Mouse (Mus musculus) cerebellum, adult 2 months (tissue): ENCODE results near the gene Bcr. TPM values are rescaled to one million over a fixed set of nuclear protein-coding genes. Genes with fewer than 3 reads are reported as not detected.

Experiments used
- DNase-seq, 2 experiments: peaks; one replicate each; pipeline ENCODE4 v3.0.0; 2021
- H3K27ac ChIP-seq: fragments of 200-500 bp; 2 replicates; pipeline ENCODE4 v1.5.1; 2012; ENCODE audit warnings: low read length, control low read depth, inconsistent platforms; ENCODE audit not compliant: insufficient read depth
- H3K27me3 ChIP-seq: fragments of 200-500 bp; 2 replicates; pipeline ENCODE4 v1.6.1; 2012; ENCODE audit warnings: inconsistent platforms, mild to moderate bottlenecking, low read length, moderate library complexity; ENCODE audit not compliant: control insufficient read depth, insufficient read depth
- H3K4me1 ChIP-seq: fragments of 200-500 bp; 2 replicates; pipeline ENCODE4 v1.6.1; 2011; ENCODE audit warnings: low read length; ENCODE audit not compliant: control insufficient read depth, insufficient read depth
- H3K4me3 ChIP-seq: fragments of 200-500 bp; replicated peaks from 2 replicates; pipeline ENCODE3; 2011; ENCODE audit warnings: mild to moderate bottlenecking, low read depth, low read length, control low read depth; ENCODE audit not compliant: insufficient read depth
- CTCF ChIP-seq: fragments of 200-500 bp; IDR thresholded peaks from 2 replicates; pipeline ENCODE4 v1.5.1; 2011; ENCODE audit warnings: low read depth, mild to moderate bottlenecking, control low read depth, low read length, moderate library complexity, borderline replicate concordance; ENCODE audit not compliant: insufficient read depth
- POLR2A ChIP-seq: fragments of 200-500 bp; IDR thresholded peaks from 2 replicates; pipeline ENCODE4 v1.6.1; 2011; ENCODE audit warnings: low read length, control low read depth, borderline replicate concordance; ENCODE audit not compliant: insufficient read depth
- WGBS: fragments of 180-500 bp; shearing (Covaris S2); methylation state at CpG from one replicate; pipeline ENCODE4 v1.1.7; 2018; 5-methylcytosine and 5-hydroxymethylcytosine counted together
- polyA plus RNA-seq: library from polyadenylated mRNA; depleted of rRNA; stranded (reverse); fragments of >200 nt; gene quantifications from 2 replicates; pipeline ENCODE4 v1.2.3, GENCODE M21; 2012

Gene Bcr
- polyA plus RNA-seq, 1 experiment = 44.4 TPM

GRCm38 (mm10) chr10:75173056-75173455 lies 112.7 kb downstream of the Bcr start:
- H3K27me3 ChIP-seq = no peaks in the 10 kb centered on the region
- H3K27ac ChIP-seq = no peak overlapping the region
- DNase-seq = no peak
- H3K4me1 ChIP-seq = no peaks in the 10 kb centered on the region; the same call in 1 of the 2 replicates
- WGBS = 68% methylated on average over 8 of the region's 8 CpGs
- TF ChIP-seq CTCF (no peak), POLR2A (no peak)
- no peak overlapping the region for H3K4me3 ChIP-seq

- H3K27ac ChIP-seq = no peak overlapping the region
- WGBS = 81% methylated on average over 12 of the region's 12 CpGs
- H3K4me3 ChIP-seq = no peak overlapping the region
- DNase-seq = peak in 1 of 2 experiments; percentile 5
- TF ChIP-seq CTCF (no peak), POLR2A (no peak)
- H3K27me3 ChIP-seq = no peaks in the 10 kb centered on the region
- H3K4me1 ChIP-seq = no peaks in the 10 kb centered on the region; the same call in 1 of the 2 replicates
Measured at GRCm38 (mm10) chr10:75173712-75174111, 113.3 kb downstream of the Bcr start.

- no peak for DNase-seq
- Histone ChIP-seq H3K4me3 (no peak overlapping the region), H3K4me1 (no peaks in the 10 kb centered on the region), H3K27me3 (no peaks in the 10 kb centered on the region), H3K27ac (no peak overlapping the region)
- 86% methylated on average over 8 of the region's 8 CpGs for WGBS
- TF ChIP-seq CTCF (no peak), POLR2A (no peak)
Measured at GRCm38 (mm10) chr10:75176494-75176893, 116.1 kb downstream of the Bcr start.

GRCm38 (mm10) chr10:75178911-75179310 lies 118.5 kb downstream of the Bcr start:
- WGBS = 86% methylated on average over 5 of the region's 5 CpGs
- Histone ChIP-seq H3K4me3 (no peak overlapping the region), H3K27ac (no peak overlapping the region), H3K4me1 (no peaks in the 10 kb centered on the region), H3K27me3 (no peaks in the 10 kb centered on the region)
- no peak for DNase-seq
- TF ChIP-seq CTCF (no peak), POLR2A (no peak)

DNA sequence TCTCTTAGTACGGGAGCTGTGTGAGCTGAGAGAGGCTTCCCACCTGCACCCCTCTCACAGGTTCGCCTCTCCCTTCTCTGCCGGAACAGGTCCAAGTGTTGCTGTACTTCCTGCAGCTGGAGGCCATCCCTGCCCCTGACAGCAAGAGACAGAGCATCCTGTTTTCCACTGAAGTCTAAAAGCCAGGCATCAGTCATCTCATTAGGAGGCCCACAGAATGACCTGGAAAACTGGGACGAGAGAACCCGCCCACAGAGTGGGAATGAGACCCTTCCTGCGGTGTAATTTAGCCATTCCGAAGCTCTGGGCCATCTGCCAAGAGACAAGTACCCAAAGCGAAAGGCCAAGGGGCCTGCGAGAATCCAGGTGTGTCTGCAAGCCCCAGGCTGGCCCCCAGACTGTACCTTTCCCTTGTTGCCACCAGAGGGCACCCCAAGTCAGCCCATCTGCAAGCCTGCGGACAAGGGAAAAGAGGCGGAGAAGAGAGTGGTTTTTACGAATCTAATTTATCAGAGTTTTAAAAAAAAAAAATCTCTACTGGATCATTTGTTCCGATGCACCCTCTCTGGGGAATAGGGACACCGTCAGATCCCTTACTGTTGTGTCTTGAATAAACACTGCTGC lies 121.9 kb downstream of the Bcr start:
- Histone ChIP-seq H3K4me3 (no peak overlapping the region), H3K27ac (no peak overlapping the region), H3K27me3 (no peaks in the 10 kb centered on the region), H3K4me1 (no peaks in the 10 kb centered on the region)
- TF ChIP-seq POLR2A (no peak), CTCF (peak; percentile 88)
- 29% methylated on average over 14 of the region's 14 CpGs for WGBS
- peak; percentile 73 to 82 for DNase-seq

GRCm38 (mm10) chr10:75184826-75185225 lies 124.4 kb downstream of the Bcr start:
- H3K4me3 ChIP-seq = no peak overlapping the region
- 93% methylated on average over 9 of the region's 9 CpGs for WGBS
- TF ChIP-seq POLR2A (no peak), CTCF (no peak)
- no peaks in the 10 kb centered on the region for H3K27me3 ChIP-seq
- no peak for DNase-seq
- no peaks in the 10 kb centered on the region for H3K4me1 ChIP-seq
- H3K27ac ChIP-seq = no peak overlapping the region

DNA sequence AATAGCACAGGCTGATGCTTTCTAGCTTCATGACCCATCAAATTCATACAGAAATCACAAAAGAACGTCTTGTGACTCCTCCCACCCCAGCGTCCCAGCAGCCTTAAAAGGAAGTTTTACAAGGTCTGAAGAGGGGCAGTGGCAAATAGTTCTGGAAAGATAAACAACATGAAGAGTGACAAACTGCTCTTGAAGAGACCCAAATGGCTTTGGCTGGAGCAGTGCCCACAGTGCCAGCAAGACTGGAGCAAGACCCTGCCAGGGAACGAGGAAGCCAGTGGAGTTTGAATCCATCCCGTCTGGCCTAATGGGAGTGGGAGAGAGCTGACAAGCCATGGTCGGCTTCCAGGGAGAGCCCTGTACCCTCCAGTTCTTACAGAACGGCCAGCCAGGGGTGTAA lies 126.2 kb downstream of the Bcr start:
- no peaks in the 10 kb centered on the region for H3K27me3 ChIP-seq
- 23% methylated on average over 6 of the region's 6 CpGs for WGBS
- no peaks in the 10 kb centered on the region for H3K4me1 ChIP-seq
- no peak for DNase-seq
- TF ChIP-seq POLR2A (no peak), CTCF (no peak)
- no peak overlapping the region for H3K4me3 ChIP-seq
- H3K27ac ChIP-seq = no peak overlapping the region

DNA sequence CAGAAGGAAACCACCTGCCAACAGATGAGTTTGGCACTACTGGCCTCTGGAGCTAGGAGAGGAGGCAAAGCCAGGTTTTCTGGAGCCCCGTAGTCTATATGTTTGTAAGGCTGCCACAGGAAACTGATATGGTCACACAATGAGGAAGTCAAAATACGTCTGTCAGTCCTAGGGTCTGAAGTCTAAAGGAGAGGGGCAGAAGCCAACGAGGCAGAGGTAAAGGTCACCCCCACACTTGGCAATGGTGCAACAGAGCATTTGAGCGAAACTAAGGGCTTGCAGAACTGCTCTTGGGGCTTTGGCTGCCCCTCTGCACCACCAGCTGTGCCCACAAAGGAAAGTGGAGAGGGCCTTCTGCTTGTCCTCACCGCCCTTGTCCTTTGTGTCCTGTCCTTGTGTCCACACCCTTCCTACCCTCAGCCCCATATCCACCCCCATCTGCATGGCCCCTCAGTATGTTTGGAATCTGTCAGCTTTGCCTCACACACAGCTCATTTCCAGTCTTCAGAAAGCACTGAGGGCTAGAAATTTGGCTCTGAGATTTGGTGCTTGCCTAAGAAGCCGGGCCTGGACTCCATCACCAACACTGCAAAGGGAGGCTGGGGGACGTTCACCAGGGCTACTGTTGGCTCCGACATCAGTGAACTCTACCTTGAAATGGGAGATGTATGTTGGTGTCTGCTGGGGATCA lies 127.1 kb downstream of the Bcr start:
- 38% methylated on average over 8 of the region's 8 CpGs for WGBS
- Histone ChIP-seq H3K27ac (no peak overlapping the region), H3K4me1 (no peaks in the 10 kb centered on the region), H3K4me3 (no peak overlapping the region), H3K27me3 (no peaks in the 10 kb centered on the region)
- no peak for DNase-seq
- TF ChIP-seq POLR2A = no peak
- TF ChIP-seq CTCF = no peak
